Mouse (Mus musculus) 3134 (cell line): ENCODE data around the gene Cib3.

Experiments
- DNase-seq: peaks from one replicate; pipeline ENCODE4 v3.0.0-alpha.2; 2011; ENCODE audit warnings: low spot score; ENCODE audit not compliant: insufficient read length; ENCODE audit errors: extremely low read depth

The Cib3 gene

GRCm38 (mm10) chr8:72211846-72212245, 791 bp downstream of the Cib3 start:
- no peak for DNase-seq

DNA sequence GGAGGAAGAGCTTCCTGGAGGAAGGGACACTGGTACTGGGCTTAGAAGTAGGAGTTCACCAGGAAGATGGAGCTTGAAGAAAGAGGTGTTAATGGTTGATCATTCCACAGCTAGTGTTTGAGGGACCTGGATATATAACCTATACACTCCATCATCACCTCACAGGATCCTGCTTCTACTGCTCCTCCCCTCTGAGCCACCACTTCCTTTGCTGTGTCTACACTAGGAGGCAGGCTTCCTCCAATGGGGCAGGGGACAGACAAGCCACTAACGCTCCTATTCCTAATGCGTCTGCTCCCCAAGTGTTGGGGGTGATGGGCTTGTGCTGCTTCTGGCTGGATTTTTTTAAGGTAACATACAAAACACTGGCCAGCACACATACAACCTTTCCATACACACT, 1.9 kb downstream of the Cib3 start:
- DNase-seq = no peak

DNA sequence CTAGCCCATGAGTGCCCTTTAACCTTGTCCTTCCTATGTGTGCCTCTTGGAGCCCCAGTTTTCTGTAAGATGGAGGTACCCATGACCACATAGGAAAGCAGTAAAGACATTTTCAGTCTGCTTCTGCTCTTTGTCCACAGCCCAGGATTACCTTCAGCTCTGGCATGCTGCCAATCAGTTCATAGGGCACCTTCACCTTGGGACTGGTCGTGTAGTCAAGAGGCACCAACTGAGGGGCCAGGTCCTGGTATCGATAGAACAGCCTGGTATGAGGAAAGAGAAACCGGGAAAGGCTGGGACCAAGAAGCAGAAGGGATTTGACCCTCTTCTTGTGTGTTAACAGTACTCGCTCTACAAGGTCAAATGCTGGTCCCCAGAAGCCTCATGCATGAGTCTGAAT, 2.4 kb downstream of the Cib3 start:
- no peak for DNase-seq

- no peak for DNase-seq
These were observed 4.1 kb downstream of the Cib3 start for GRCm38 (mm10) chr8:72208582-72208981.

DNA sequence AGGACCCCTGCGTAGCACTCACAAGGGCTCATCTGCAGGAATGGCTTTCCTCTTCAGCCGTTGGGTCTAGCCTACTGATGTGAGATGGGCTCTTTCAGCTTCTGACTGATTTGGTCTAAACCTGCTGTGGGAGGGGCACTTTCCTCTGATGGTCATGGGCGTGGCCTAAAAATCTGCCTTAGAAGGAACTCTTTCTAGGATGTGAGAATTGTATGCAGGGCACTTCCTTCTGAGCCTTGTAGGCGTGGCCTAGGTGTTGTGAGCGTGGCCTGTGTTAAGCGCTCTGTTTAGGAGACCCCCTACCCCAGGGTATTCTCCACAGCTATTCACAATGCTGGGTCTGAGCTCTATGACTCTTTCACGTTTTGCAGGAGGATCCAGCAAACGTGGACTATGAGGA, 14.6 kb downstream of the Cib3 start:
- DNase-seq = no peak

GRCm38 (mm10) chr8:72192065-72192464, 20.6 kb downstream of the Cib3 start:
- no peak for DNase-seq

DNA sequence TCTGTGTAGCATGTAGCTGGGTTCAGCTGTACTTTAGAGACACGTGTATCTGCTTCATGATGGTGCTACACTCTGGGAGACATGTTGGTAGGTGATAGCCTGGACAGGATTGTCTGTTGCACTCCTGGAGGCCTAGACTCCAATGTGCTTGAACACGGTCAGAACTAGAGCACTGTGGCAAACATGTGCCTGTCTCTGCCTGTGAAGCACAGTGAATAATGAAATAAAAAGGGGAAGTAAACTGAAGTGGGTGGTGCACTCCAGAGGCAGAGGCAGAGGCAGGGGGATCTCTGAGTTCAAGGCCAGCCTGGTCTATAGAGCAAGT, 22.5 kb downstream of the Cib3 start:
- no peak for DNase-seq

DNA sequence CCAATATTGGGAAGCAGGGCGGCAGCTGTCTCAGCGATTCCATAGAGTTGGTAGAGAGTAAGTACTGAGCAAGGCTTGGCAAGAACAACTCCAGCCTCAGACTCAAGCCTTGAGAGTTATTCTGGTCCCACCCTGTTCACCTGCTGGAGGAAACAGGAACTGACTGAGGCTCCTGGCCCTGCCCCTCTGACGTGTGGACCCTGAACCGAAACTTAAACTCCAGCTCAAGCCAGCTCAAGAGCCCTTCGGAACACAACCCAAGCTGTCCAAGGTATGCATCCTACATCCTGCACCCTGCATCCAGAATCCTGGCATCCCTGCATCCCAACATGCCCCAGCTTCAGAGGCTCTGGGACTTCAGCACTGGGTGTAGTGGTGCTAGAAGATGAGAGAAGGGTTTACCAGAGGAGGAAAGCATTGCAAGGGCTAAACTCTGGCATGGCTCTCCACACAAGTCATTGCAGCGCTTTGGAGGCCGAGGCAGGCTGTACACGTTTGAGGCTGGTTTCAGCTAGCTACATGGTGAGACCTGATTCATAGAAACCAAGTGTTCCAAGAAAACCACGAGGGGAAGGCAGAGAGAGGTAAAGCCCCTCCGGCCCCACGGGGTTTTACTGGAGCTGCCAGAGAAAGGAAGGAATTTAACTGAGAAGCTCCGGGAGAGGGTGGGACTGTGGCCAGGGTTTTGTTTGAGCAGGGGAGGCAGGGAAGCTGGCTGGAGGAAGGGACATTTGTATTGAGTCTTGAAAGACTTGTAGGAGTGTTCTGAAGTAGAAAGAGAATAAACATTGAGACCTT, 23.0 kb downstream of the Cib3 start, which contains the start of gene Hsh2d:
Gene Hsh2d (plus strand): TSS at position 222 of the 798 bp plus-strand sequence.
- no peak for DNase-seq

DNA sequence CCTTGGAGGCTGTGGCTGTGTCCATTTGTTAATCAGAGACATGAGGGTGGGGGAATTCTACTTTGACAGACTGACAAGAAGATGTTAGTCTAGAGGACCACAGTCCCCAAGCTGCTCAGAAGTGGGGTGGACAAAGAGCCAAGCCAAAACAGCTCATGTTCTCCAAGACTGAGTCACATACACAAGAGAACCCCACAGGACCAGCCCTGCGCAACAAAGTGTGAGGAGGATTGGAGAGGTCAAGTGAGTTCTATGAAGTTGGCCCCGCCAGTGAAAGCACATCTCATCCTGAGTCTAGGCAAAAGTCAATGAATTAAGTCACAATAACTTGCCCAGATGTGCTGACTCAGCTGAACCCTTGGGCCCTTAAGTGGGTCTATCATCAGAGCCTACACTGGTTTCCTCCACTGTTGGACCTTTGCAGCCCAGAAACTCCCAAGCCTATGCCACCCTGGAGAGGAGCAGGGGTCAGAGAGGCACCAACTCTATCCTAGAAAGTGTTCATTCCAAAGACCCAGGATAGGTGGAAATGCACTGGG, 24.8 kb downstream of the Cib3 start:
- no peak for DNase-seq

DNA sequence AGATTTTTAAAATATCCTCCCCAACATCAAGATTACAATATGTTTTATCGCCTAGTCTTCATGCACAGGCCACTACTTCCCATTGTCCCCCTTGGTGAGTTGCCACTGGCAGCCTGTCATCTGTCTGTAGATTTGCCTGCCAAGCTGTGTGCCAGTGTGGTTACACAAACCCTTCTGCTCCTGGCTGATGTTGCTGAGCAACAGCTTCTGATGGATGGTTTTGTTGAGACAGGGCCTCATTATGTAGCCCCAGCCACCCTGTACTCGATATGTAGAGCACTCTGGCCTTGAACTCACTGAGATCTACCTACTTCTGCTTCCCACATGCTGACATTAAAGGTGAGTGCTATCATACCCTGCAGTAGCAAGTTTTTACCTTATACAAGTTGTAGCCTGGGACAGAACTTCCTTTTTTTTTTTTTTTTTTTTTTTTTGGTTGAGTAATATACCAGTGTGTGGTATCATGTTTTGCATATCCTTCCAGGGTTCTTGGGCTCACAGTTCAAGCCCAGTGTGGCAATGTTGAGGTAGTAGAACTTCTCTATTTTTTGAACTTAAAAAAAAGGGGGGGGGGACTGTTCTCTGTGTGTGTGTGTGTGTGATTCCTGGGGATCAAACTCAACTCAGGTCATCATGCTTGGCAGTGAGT, 29.0 kb downstream of the Cib3 start:
- no peak for DNase-seq

GRCm38 (mm10) chr8:72177346-72177925, 35.2 kb downstream of the Cib3 start:
- no peak for DNase-seq

DNA sequence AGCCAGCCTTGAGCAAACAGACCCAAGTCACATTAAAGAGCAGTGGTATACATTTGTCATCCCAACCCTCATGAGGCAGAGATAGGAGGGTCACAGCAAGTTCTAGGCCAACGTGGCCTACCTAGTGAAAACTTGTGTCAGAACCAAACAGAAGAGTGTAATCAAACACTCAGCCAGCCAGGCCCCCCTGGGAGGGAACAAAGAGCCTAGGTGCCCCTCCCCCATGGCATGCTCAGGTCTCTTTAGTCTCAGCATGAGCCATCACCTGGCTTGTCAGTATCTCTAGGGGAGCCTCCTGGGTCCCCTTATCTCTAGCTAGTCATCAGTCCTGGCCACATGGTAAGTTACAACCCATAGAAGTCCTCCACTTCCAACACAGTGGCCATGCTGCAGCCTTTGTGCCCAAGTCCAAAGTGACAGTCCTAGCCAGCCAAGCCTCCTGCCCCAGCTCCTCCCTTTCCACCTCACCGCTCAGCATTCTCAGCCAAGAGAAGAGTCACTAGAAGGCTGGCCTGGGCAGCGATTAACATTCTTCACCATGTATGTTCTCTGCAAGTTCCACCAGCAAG, 42.9 kb downstream of the Cib3 start:
- DNase-seq = no peak

GRCm38 (mm10) chr8:72169098-72169668, 43.5 kb downstream of the Cib3 start:
- no peak for DNase-seq

DNA sequence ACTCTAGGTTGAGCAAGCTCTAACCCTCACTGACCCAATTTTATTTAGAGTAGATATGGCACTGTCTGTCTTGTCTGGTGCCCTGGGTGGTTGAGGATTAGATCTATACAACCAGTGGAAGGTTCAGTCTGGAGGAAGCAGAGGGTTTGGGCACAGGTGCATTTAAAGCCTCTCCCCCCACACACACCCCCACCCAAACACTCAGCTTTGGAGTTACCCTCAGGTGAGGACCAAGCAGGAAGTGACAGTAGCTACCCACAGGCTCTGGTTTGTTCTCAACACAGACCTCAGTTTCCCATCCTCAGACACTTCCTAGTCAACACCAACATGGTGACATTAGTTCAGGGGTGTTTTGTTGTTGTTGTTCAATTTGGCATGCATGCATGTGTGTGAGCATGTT, 49.8 kb downstream of the Cib3 start:
- no peak for DNase-seq

DNA sequence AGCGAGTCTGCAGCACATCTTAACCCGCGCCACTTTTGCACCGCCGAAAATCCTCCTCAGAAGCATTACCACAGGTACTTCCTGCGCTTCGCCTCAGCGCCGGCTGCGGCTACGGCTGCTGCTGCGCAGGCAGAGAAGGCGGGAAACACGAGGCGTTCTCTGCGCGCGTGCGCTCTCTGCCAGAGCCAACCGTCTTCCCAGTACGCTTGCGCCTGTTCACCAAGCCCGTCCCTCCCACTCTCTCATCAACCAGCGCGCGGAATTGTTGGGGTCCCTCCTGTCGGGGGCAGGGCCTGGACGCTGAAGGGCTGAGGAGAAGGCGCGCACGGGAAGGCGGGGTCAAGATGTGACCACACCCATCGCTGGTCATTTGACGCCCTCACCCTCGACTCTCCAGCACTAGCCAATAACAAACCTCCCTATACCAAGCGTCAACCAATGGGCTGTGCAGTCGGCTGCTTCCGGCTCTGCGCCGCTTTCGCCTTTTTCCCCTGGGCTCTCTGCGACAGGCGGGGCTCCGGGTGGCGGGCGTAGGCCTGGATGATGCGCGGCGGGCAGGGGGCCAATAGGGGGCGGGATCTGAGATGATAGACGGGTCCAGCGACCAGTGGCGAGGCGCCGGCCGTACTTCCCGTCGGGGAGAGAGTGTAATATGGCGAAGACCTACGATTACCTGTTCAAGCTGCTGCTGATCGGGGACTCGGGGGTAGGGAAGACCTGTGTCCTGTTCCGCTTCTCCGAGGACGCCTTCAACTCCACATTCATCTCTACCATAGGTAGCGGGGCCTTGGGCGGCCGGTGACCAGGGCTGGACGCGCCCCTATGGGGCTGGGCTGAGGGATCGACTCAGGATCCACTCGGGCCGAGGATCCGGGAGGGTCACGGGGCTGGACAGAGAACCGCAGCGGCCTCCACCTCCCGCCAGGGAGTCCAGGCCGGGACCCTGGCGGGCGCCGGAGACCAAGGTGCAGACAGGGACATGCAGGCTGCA, 51.6 kb downstream of the Cib3 start, which contains the start of gene Rab8a:
Gene Rab8a (plus strand): TSS at position 494 of the 991 bp plus-strand sequence.
- DNase-seq = peak; percentile 99

GRCm38 (mm10) chr8:72160007-72160406, 52.6 kb downstream of the Cib3 start:
- DNase-seq = peak; percentile 28

DNA sequence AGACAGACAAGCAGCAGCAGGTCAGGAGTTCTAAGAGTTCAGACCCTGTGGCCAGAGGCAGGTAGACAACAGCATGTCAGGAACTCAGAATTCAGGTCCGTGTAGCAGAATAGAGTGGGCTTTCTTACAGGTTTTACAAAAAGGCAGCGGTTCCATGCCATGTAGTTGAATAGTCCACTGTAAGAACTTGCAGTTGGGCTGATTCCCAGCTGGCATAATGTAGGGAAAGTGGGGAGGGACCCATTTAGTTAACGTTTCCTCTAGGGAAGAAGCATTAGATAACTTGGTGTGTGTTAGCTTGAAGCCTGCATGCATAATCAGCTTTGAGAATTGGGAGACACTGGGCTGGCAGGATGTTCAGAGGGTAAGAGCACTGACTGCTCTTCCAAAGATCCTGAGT, 53.9 kb downstream of the Cib3 start:
- DNase-seq = no peak

DNA sequence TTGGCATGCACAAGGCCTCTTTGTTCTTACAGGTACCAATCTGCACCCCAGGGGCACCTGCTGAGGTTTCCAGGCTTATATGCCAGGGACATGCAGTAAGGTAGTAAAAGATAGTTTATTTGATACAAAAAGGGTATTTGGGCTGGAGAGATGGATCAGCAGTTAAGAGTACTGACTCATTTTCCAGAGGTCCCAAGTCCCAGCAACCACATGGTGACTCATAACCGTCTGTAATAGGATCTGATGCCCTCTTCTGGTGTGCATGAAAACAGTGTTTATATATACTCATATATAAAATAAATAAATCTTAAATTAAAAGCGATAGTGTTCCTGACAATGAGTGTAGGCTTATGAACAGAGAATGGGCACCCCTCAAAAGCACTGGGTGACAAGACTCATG, 54.5 kb downstream of the Cib3 start:
- peak; percentile 71 for DNase-seq
